Mouse (Mus musculus): ENCODE results near the gene Col4a3bp. TPM values are rescaled to one million over a fixed set of nuclear protein-coding genes. Genes with fewer than 3 reads are reported as not detected.
A peak's percentile ranks its signal among the peaks of the same experiment; 100 is the strongest.

Gene Col4a3bp
- polyA plus RNA-seq, 1 experiment from 2014 or later, result 10.7 TPM

GRCm38 (mm10) chr13:96567977-96568376 lies 25.6 kb downstream of the Col4a3bp start:
- Histone ChIP-seq H3K27me3 (ENCODE audit: insufficient read depth, low read length) (no peaks in the 10 kb centered on the region), H3K4me2 (no peak overlapping the region), H3K27ac (ENCODE audit: low read depth) (no peak overlapping the region), H3K4me1 (ENCODE audit: insufficient read depth) (no peaks in the 10 kb centered on the region), H3K9ac (no peak overlapping the region), H3K9me3 (ENCODE audit: low read depth, low read length) (no peaks in the 10 kb centered on the region), H3K4me3 (ENCODE audit: low read depth, low read length) (no peak overlapping the region), H3K36me3 (ENCODE audit: insufficient read depth) (no peaks in the 10 kb centered on the region)
- WGBS, result 59% methylated on average over 6 of the region's 6 CpGs
- DNase-seq, result no peak
- no peak for ATAC-seq (ENCODE audit: insufficient read depth)
- TF ChIP-seq CTCF (IDR thresholded peaks at IDR 0.05; ENCODE audit: low read depth), result no peak

- Histone ChIP-seq H3K27ac (ENCODE audit: low read depth) (no peak overlapping the region), H3K36me3 (ENCODE audit: insufficient read depth) (no peaks in the 10 kb centered on the region), H3K4me1 (ENCODE audit: insufficient read depth) (no peaks in the 10 kb centered on the region), H3K9ac (no peak overlapping the region), H3K4me2 (no peak overlapping the region), H3K9me3 (ENCODE audit: low read depth, low read length) (no peaks in the 10 kb centered on the region), H3K27me3 (ENCODE audit: insufficient read depth, low read length) (no peaks in the 10 kb centered on the region), H3K4me3 (ENCODE audit: low read depth, low read length) (no peak overlapping the region)
- WGBS, result 31% methylated on average over 10 of the region's 10 CpGs
- 0 out of 2 replicates have a peak, but pooled peaks have one; percentile 14 for ATAC-seq (ENCODE audit: insufficient read depth)
- no peak for TF ChIP-seq CTCF (IDR thresholded peaks at IDR 0.05; ENCODE audit: low read depth)
- no peak for DNase-seq
These were observed 28.0 kb downstream of the Col4a3bp start for GRCm38 (mm10) chr13:96570313-96571015.

- Histone ChIP-seq H3K4me3 (ENCODE audit: low read depth, low read length) (no peak overlapping the region), H3K4me1 (ENCODE audit: insufficient read depth) (no peaks in the 10 kb centered on the region), H3K27me3 (ENCODE audit: insufficient read depth, low read length) (no peaks in the 10 kb centered on the region), H3K4me2 (no peak overlapping the region), H3K9me3 (ENCODE audit: low read depth, low read length) (no peaks in the 10 kb centered on the region), H3K27ac (ENCODE audit: low read depth) (no peak overlapping the region), H3K36me3 (ENCODE audit: insufficient read depth) (no peaks in the 10 kb centered on the region), H3K9ac (no peak overlapping the region)
- ATAC-seq (ENCODE audit: insufficient read depth) (no peak), DNase-seq (no peak)
- WGBS, result 39% methylated on average over 6 of the region's 6 CpGs
- no peak for TF ChIP-seq CTCF (IDR thresholded peaks at IDR 0.05; ENCODE audit: low read depth)
These were observed 28.6 kb downstream of the Col4a3bp start for GRCm38 (mm10) chr13:96571016-96571361.

DNA sequence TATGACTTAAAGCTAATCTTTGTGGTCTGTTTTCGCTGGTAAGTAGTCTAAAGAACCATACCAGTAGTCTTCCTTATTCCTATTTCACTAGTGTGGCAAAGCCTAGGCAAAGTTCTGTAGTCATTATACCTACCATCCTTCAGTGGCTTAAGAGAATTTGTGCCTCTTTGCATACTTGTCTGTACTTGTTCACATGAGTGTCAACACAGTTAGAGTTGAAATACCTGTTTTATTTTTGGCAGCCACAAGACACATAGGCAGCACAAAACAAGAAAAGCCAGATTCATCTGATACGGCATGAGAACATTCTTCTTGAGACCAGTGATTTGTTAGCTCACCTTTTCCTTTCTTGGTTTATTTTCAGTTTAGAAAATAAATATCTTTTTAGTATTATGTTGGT lies 31.8 kb downstream of the Col4a3bp start:
- ATAC-seq (ENCODE audit: insufficient read depth), result no peak

GRCm38 (mm10) chr13:96579104-96579503 lies 36.7 kb downstream of the Col4a3bp start:
- no peak overlapping the region for H3K9ac ChIP-seq
- TF ChIP-seq CTCF (IDR thresholded peaks at IDR 0.05; ENCODE audit: low read depth), result no peak
- no peaks in the 10 kb centered on the region for H3K4me1 ChIP-seq (ENCODE audit: insufficient read depth)
- no peak overlapping the region for H3K4me2 ChIP-seq
- H3K27ac ChIP-seq (ENCODE audit: low read depth), result no peak overlapping the region
- no peak overlapping the region for H3K4me3 ChIP-seq (ENCODE audit: low read depth, low read length)
- ATAC-seq (ENCODE audit: insufficient read depth) (no peak), DNase-seq (no peak)
- H3K9me3 ChIP-seq (ENCODE audit: low read depth, low read length), result no peaks in the 10 kb centered on the region
- H3K36me3 ChIP-seq (ENCODE audit: insufficient read depth), result no peaks in the 10 kb centered on the region
- WGBS, result 68% methylated on average over 2 of the region's 2 CpGs
- H3K27me3 ChIP-seq (ENCODE audit: insufficient read depth, low read length), result no peaks in the 10 kb centered on the region

More for the DNA sequence above, 31.8 kb downstream of the Col4a3bp start:
- H3K4me1 ChIP-seq (ENCODE audit: insufficient read depth), result no peaks in the 10 kb centered on the region
- no peak overlapping the region for H3K4me3 ChIP-seq (ENCODE audit: low read depth, low read length)
- H3K27me3 ChIP-seq (ENCODE audit: insufficient read depth, low read length), result no peaks in the 10 kb centered on the region
- no peak overlapping the region for H3K4me2 ChIP-seq
- no peak for TF ChIP-seq CTCF (IDR thresholded peaks at IDR 0.05; ENCODE audit: low read depth)
- H3K9ac ChIP-seq, result no peak overlapping the region
- no peaks in the 10 kb centered on the region for H3K9me3 ChIP-seq (ENCODE audit: low read depth, low read length)
- WGBS, result 73% methylated on average over 2 of the region's 2 CpGs
- no peaks in the 10 kb centered on the region for H3K36me3 ChIP-seq (ENCODE audit: insufficient read depth)
- peak; percentile 24 for DNase-seq
- H3K27ac ChIP-seq (ENCODE audit: low read depth), result no peak overlapping the region

GRCm38 (mm10) chr13:96579979-96580378 lies 37.6 kb downstream of the Col4a3bp start:
- DNase-seq, result no peak
- TF ChIP-seq CTCF (IDR thresholded peaks at IDR 0.05; ENCODE audit: low read depth), result no peak
- Histone ChIP-seq H3K4me3 (ENCODE audit: low read depth, low read length) (no peak overlapping the region), H3K36me3 (ENCODE audit: insufficient read depth) (no peaks in the 10 kb centered on the region), H3K27ac (ENCODE audit: low read depth) (no peak overlapping the region), H3K9me3 (ENCODE audit: low read depth, low read length) (no peaks in the 10 kb centered on the region), H3K9ac (no peak overlapping the region), H3K4me1 (ENCODE audit: insufficient read depth) (no peaks in the 10 kb centered on the region), H3K4me2 (no peak overlapping the region), H3K27me3 (ENCODE audit: insufficient read depth, low read length) (no peaks in the 10 kb centered on the region)
- WGBS, result 81% methylated on average over 1 of the region's 1 CpGs
- no peak for ATAC-seq (ENCODE audit: insufficient read depth)

DNA sequence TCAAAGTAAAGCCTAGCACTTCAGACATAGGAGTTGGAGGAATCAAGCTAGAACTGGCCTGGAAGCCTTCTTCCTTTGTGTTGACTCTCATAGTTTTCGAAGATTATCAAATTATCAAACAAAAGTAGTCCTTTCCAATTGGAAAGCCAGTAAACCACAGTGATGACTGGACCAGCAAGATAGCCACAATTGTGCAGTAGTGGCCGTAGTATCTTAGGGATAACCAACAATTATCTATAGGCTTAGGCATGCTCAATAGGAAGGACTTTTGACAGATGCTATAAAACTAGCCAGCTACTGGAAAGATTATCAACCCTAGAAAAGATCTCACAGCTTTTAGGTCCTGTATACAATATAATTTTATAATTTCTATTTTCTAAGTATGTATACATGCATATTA lies 41.8 kb downstream of the Col4a3bp start:
- H3K9ac ChIP-seq, result no peak overlapping the region
- TF ChIP-seq CTCF (IDR thresholded peaks at IDR 0.05; ENCODE audit: low read depth), result no peak
- no peaks in the 10 kb centered on the region for H3K36me3 ChIP-seq (ENCODE audit: insufficient read depth)
- H3K27ac ChIP-seq (ENCODE audit: low read depth), result no peak overlapping the region
- DNase-seq (no peak), ATAC-seq (ENCODE audit: insufficient read depth) (no peak)
- no peak overlapping the region for H3K4me2 ChIP-seq
- 91% methylated on average over 2 of the region's 2 CpGs for WGBS
- no peak overlapping the region for H3K4me3 ChIP-seq (ENCODE audit: low read depth, low read length)
- H3K4me1 ChIP-seq (ENCODE audit: insufficient read depth), result no peaks in the 10 kb centered on the region
- H3K27me3 ChIP-seq (ENCODE audit: insufficient read depth, low read length), result no peaks in the 10 kb centered on the region
- no peaks in the 10 kb centered on the region for H3K9me3 ChIP-seq (ENCODE audit: low read depth, low read length)
